Mouse (Mus musculus): Measurements from ENCODE around the gene Afdn.

Afdn gene

GRCm38 (mm10) chr17:13759853-13760627 lies at the start of gene Afdn:
Gene Afdn (plus strand): TSS chr17:13760539.
- DNase-seq (ENCODE audit: low spot score): peak; percentile 87

DNA sequence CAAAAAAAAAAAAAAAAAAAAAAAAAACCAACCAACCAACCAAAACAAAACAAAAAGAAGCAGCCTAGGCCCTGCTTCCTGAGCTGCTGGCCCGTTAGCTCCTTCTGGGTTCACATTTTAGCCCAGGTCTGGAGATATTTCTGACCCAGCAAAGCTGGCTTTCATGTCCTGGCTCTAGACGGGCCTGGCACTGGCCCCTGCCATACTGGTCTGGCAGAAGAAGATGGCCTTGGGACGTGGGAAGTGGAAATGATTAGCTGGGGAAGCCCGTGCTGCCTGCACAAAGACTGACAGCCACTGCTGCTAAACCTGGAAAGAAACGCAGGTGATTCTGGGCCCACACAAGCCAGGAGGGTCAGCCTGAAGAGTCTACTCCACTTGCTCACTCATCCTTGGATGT lies 49.2 kb upstream of the Afdn start:
- DNase-seq (ENCODE audit: low spot score): no peak

GRCm38 (mm10) chr17:13712116-13712515 lies 48.2 kb upstream of the Afdn start:
- no peak for DNase-seq (ENCODE audit: low spot score)

DNA sequence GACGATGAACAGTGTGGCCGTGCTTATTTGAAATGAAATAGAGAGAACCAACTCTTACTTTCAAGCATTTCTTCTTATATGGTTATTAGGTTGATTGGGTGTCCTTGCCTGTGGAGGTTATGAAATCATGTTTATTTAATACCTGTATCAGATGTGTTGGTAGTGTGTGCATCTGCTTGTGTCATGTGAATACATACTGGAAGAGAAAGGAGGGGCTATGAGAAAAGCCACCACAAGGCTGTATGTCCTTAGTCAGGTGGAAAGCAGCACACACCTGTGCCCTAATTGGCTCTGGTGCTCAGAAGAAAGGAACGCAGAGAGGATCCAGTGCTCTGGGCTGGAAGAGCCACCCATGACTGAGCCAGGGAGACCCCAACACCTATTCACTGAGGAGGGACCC lies 47.8 kb upstream of the Afdn start:
- no peak for DNase-seq (ENCODE audit: low spot score)

DNA sequence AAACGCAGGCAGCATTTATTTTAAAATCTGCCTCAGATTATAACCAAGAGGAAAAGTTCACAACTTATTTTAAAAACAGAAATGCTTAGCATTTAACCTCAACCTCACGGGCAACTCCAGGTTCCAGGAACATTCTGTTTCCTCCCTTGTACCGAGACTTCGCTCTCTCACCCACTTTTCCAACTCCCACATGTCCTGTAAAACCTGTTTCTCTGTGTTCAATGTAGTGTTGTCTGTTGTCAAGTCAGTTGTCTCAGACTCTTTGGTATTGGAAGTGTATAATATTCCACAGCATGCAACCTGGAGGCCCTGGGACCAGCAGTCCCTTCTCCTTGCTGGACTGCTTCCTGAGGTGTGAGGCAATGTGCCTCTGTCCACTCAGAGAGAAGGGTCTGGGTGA lies 46.2 kb upstream of the Afdn start:
- DNase-seq (ENCODE audit: low spot score): no peak

GRCm38 (mm10) chr17:13714654-13715053 lies 45.7 kb upstream of the Afdn start:
- no peak for DNase-seq (ENCODE audit: low spot score)

- DNase-seq (ENCODE audit: low spot score): no peak
Observed at GRCm38 (mm10) chr17:13715511-13715910, 44.8 kb upstream of the Afdn start.

DNA sequence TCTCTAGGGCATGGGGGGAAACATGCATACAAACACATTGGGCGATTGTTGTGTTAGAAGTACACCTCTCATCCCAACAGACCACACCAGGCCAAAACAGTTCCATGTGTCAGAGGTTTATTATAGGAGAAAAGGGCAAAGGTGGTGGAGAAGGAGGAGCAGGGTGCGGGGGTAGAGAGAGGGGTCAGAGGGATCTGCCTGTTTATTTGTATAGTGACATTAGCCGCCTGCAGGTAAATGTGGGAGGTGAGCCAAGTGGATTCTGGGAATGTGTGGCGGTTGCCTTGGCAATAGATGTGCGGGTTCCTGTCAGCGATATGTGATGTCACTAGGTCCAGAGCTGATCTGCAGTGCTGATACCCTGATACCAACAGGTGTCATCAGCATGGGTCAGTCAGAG lies 44.0 kb upstream of the Afdn start:
- no peak for DNase-seq (ENCODE audit: low spot score)

- DNase-seq (ENCODE audit: low spot score): no peak
Observed at GRCm38 (mm10) chr17:13717428-13717827, 42.9 kb upstream of the Afdn start.

DNA sequence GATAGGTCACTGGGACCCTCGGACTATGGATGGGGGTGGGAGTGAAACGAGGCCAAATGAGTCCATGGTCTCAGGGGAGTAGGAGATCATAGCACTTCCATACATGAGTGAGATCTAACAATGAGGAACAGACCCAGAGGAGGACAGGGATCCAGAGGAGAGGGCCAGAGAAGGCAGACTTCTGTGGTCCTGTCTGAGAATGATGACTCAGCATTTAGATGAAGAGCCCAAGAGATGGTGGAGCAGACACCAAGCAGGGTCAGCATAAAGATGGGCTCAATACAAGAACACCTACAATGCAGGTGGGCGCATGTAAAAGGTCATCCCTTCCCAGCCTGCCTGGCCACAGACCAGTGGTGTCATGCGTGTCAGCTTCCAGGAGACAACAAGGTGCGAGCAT lies 40.2 kb upstream of the Afdn start:
- no peak for DNase-seq (ENCODE audit: low spot score)

- DNase-seq (ENCODE audit: low spot score): no peak
Observed at GRCm38 (mm10) chr17:13721372-13721771, 39.0 kb upstream of the Afdn start.

GRCm38 (mm10) chr17:13722434-13722833 lies 37.9 kb upstream of the Afdn start:
- no peak for DNase-seq (ENCODE audit: low spot score)

DNA sequence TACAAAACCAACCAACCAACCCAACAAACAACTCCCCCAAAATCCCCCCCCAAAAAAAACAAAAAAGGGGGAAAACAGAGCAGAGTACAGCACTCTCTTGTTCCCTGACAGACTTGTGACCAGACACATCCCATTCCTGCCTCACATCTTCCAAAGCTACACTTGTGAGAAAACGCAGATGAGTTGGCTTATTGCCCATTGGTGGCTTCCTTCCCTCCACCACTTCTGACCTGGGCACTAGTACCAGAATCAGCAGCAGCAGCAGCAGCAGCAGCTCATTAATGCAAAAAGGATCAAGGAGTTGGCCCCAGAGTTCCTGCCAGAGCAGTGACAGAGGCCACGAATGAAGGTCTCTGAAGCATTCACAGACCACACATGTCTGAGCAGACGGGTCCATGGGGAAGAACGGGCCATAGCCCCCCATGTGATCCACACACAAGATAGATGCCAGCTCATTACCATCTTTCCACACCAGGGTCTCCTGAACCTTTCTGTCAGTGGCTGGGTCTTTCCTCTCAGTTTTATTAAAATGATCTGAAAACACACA lies 35.3 kb upstream of the Afdn start:
- DNase-seq (ENCODE audit: low spot score): no peak

DNA sequence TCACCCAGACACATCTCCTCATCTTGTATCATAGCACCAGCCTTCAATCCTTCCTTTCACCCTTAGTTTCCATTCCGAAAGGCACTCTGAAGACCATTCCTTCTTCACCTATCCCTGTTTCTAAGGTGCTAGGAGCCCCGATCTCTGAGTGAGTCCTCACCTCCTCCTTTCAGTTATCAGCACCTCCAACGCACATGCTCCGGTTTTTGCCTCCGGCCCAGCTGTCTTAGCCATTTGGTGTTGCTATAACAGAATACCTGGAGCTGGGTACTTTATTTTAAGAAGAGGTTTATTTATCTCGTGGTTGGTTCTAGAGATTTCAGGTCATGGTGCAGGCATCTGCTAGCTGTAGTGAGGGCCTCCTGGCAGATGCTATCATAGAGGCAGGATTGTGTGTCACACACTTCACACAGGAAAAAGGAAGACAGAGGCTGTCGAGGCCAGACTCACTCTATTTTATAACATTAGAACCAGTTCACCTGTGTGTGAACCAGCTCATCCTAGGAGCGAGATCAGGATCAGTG lies 33.4 kb upstream of the Afdn start:
- DNase-seq (ENCODE audit: low spot score): no peak

DNA sequence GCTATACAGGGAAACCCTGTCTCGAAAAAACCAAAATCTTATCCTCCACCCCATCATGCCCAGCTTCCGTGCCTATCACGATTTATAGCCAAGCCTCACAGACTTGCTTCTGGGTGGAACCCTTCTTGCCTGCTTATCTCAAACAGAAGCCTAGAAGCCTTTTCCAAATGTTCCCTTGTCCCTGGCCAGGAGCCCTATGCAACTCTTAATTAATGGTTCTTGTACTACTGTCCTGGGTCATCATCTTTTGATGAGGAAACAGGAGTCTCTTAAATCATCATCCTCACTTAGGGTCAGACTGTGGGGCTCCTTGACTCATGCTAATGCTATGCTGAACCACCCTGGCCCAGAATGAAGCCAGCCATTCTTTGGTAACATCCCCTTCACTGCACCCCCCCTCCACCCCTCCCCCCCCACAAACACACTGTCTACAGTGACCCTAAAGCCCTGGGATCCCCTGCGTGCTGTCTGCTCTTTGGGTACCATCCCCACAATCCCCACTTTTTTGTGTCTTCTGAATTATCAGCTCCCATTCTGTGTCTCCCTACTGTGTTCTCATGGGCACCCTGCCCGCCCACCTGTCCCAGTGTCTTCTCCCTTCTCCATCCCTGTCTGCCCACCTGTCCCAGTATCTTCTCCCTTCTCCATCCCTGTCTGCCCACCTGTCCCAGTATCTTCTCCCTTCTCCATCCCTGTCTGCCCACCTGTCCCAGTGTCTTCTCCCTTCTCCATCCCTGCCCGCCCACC lies 29.2 kb upstream of the Afdn start:
- DNase-seq (ENCODE audit: low spot score): no peak

- no peak for DNase-seq (ENCODE audit: low spot score)
Observed at GRCm38 (mm10) chr17:13731727-13732112, 28.6 kb upstream of the Afdn start.

- no peak for DNase-seq (ENCODE audit: low spot score)
Observed at GRCm38 (mm10) chr17:13732685-13733084, 27.7 kb upstream of the Afdn start.

- no peak for DNase-seq (ENCODE audit: low spot score)
Observed at GRCm38 (mm10) chr17:13733971-13734370, 26.4 kb upstream of the Afdn start.

DNA sequence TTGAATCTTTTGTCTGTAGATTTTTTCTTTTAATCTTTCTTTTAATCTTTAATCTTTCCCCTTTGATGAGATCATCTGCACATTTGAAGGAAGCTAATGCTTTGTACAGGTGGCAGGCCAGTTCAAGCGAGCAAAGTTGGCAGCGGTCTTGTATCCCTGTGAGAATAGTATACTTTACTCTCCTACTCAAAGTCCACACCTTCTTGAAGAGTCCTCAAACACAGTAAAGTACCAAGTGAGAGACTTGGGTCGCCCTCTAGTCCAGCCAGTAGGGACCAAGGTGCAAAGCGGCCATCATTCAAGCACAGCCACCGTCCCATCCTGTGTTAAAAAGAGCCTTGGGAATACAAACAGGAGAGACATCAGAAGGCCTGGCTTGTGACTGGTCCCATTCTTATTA lies 25.3 kb upstream of the Afdn start:
- DNase-seq (ENCODE audit: low spot score): no peak

DNA sequence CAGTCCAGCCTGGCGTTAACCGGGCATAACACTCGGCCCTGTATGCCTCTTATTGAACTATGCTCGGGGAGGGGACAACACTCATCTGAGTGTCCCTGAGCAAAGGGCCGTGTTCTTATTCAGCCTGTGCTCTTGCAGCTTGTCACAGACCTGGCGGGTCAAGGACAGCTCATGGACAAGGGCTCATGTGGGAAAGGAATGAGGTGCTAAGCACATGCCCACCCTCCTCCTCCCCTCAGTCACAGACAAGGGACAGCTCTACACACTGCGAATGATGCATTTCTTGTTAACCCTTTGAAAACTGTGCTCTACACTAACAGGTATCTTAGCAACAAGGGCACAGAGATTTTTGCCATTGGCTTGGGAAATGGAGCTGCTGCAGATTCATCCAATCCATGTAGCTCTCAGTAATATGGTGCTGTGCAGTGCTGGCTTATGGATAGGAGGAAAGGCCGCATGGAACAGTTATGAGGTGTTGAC lies 24.5 kb upstream of the Afdn start:
- DNase-seq (ENCODE audit: low spot score): no peak

GRCm38 (mm10) chr17:13737336-13737735 lies 23.0 kb upstream of the Afdn start:
- peak; percentile 3 for DNase-seq (ENCODE audit: low spot score)

- DNase-seq (ENCODE audit: low spot score): peak; percentile 0
Observed at GRCm38 (mm10) chr17:13738121-13738776, 22.1 kb upstream of the Afdn start.
